ENCODE assay signal across 8 mouse cellular contexts in genomic region chr5:30768598-30768997, GRCm38 (mm10). TPM values are rescaled to one million over a fixed set of nuclear protein-coding genes. Genes with fewer than 3 reads are reported as not detected.
DNase-seq lines count a peak whose midpoint lies in the region; ATAC-seq lines count a peak whose summit lies in the region.
"Had no signal": no experiment of that assay in that cellular context is flagged by ENCODE, and none has a peak within 500 bp of the region (broad histone marks: within the 10 kb centered on the region; RNA-seq: fewer than 3 reads in every experiment).

No protein-coding gene starts in this region.

- H3K36me3 ChIP-seq in heart, embryonic 12.5 days: no peaks in the 10 kb centered on the region
- no peaks in the 10 kb centered on the region for H3K36me3 ChIP-seq in kidney, embryonic 14.5 days (ENCODE audit: control insufficient read depth, insufficient read depth, low read length)
- peaks cover 18% of the 10 kb centered on the region for H3K36me3 ChIP-seq in midbrain, embryonic 12.5 days
- H3K36me3 ChIP-seq: limb, embryonic 12.5 days had no signal

- no peak overlapping the region for H3K9ac ChIP-seq in heart, embryonic 12.5 days
- no peak overlapping the region for H3K9ac ChIP-seq in kidney, embryonic 14.5 days (ENCODE audit: low read depth, low read length)
- peak overlapping the region; percentile 34; the same call in 1 of the 2 replicates for H3K9ac ChIP-seq in midbrain, embryonic 12.5 days (replicated peaks)
- H3K9ac ChIP-seq: limb, embryonic 12.5 days had no signal

- H3K4me2 ChIP-seq in heart, embryonic 12.5 days: peak overlapping the region; percentile 24
- H3K4me2 ChIP-seq in kidney, embryonic 14.5 days (replicated peaks; ENCODE audit: low read depth, low read length): no peak overlapping the region
- no peak overlapping the region for H3K4me2 ChIP-seq in midbrain, embryonic 12.5 days (replicated peaks)
- H3K4me2 ChIP-seq: limb, embryonic 12.5 days had no signal

- no peak overlapping the region for H3K4me3 ChIP-seq in heart, embryonic 12.5 days
- no peak overlapping the region for H3K4me3 ChIP-seq in kidney, embryonic 14.5 days (ENCODE audit: low read length)
- no peak overlapping the region for H3K4me3 ChIP-seq in midbrain, embryonic 12.5 days
- H3K4me3 ChIP-seq: limb, embryonic 12.5 days had no signal

- 14% methylated on average over 9 of the region's 9 CpGs for WGBS in heart, embryonic 12.5 days
- WGBS in kidney, embryonic 14.5 days: 19% methylated on average over 9 of the region's 9 CpGs
- 24% methylated on average over 9 of the region's 9 CpGs for WGBS in midbrain, embryonic 12.5 days

- peak; percentile 86 to 92 for DNase-seq in adrenal gland, adult (ENCODE audit: inconsistent age in 2 of 2, low spot score in 1 of 2)
- peak; percentile 48 for DNase-seq in brain, adult 2 months (ENCODE audit: low read depth, low spot score)
- no peak for DNase-seq in thymus, adult 18-20 months
- DNase-seq in left cerebral cortex, adult 11 months (ENCODE audit: low spot score): no peak

- H3K9me3 ChIP-seq in heart, embryonic 12.5 days (replicated peaks): no peaks in the 10 kb centered on the region
- H3K9me3 ChIP-seq in kidney, embryonic 14.5 days (ENCODE audit: control insufficient read depth, low read length): no peaks in the 10 kb centered on the region
- H3K9me3 ChIP-seq in midbrain, embryonic 12.5 days: no peaks in the 10 kb centered on the region
- H3K9me3 ChIP-seq: limb, embryonic 12.5 days had no signal

- peaks cover 2% of the 10 kb centered on the region for H3K27me3 ChIP-seq in heart, embryonic 12.5 days (replicated peaks)
- no peaks in the 10 kb centered on the region for H3K27me3 ChIP-seq in kidney, embryonic 14.5 days (ENCODE audit: control insufficient read depth, insufficient read depth, low read length)
- no peaks in the 10 kb centered on the region for H3K27me3 ChIP-seq in midbrain, embryonic 12.5 days

- ATAC-seq in heart, embryonic 12.5 days (ENCODE audit: insufficient number of reproducible peaks, low FRiP score): peak; percentile 83
- peak; percentile 61; the same call in 1 of the 2 replicates for ATAC-seq in kidney, embryonic 14.5 days (ENCODE audit: low FRiP score, low TSS enrichment)
- peak; percentile 35 for ATAC-seq in midbrain, embryonic 12.5 days (ENCODE audit: low FRiP score, low read depth)

- H3K4me1 ChIP-seq in heart, embryonic 12.5 days (replicated peaks): peaks cover 40% of the 10 kb centered on the region
- peaks cover 16% of the 10 kb centered on the region for H3K4me1 ChIP-seq in kidney, embryonic 14.5 days (ENCODE audit: control insufficient read depth, insufficient read depth, low read length)
- H3K4me1 ChIP-seq in midbrain, embryonic 12.5 days: peaks cover 36% of the 10 kb centered on the region

- no peak overlapping the region for H3K27ac ChIP-seq in heart, embryonic 12.5 days (ENCODE audit: poor library complexity, severe bottlenecking)
- H3K27ac ChIP-seq in kidney, embryonic 14.5 days (ENCODE audit: low read depth, low read length): no peak overlapping the region
- H3K27ac ChIP-seq in midbrain, embryonic 12.5 days (replicated peaks): peak overlapping the region; percentile 58
- H3K27ac ChIP-seq: limb, embryonic 12.5 days had no signal

RNA-seq across cellular contexts. Expression of gene Mapre3, which starts 45.8 kb away (rescaled TPM):
- 18.3 and 19.6 TPM in 2 replicates for polyA plus RNA-seq in heart, embryonic 12.5 days (2016; fragmentation: Nextera tagmentation; extraction: Ambion mirVana)
- polyA plus RNA-seq in kidney, embryonic 14.5 days (2014; fragmentation: Nextera tagmentation; extraction: Ambion mirVana): 13.6 and 19.3 TPM in 2 replicates
- polyA plus RNA-seq in midbrain, embryonic 12.5 days (2016; fragmentation: Nextera tagmentation; extraction: Ambion mirVana): 69.3 and 77.7 TPM in 2 replicates

RNA-seq across cellular contexts. Expression of gene Dpysl5, which starts 57.2 kb away (rescaled TPM):
- polyA plus RNA-seq in heart, embryonic 12.5 days (2016; fragmentation: Nextera tagmentation; extraction: Ambion mirVana): 3.6 and 4.4 TPM in 2 replicates
- 3.8 and 7.2 TPM in 2 replicates for polyA plus RNA-seq in kidney, embryonic 14.5 days (2014; fragmentation: Nextera tagmentation; extraction: Ambion mirVana)
- polyA plus RNA-seq in midbrain, embryonic 12.5 days (2016; fragmentation: Nextera tagmentation; extraction: Ambion mirVana): 136 and 153 TPM in 2 replicates

Comparison
In these comparisons a context has a peak if more than half of its experiments do, and no peak if none do; other contexts are left out.
1. DNase-seq: peak in adrenal gland, adult (2 of 2) and brain, adult 2 months (single experiment); none in thymus, adult 18-20 months (0 of 2) and left cerebral cortex, adult 11 months (single experiment).
2. RNA of gene Dpysl5, which starts 57.2 kb away (polyA plus RNA-seq): 136 to 153 TPM in midbrain, embryonic 12.5 days; 3.8 to 7.2 TPM in kidney, embryonic 14.5 days and 3.6 to 4.4 TPM in heart, embryonic 12.5 days; every median in the first group is over 10 times any median in the second.
3. Peak in every context shown above with its lines, with median percentiles within 50 percentile points of each other: ATAC-seq.